Mouse (Mus musculus) liver, embryonic 13.5 days (tissue): ENCODE results near the gene Afap1l2. TPM values are rescaled to one million over a fixed set of nuclear protein-coding genes. Genes with fewer than 3 reads are reported as not detected.

Experiments
- ATAC-seq: fragments of 200-750 bp; cut with Nextera tagmentation; 2 replicates; pipeline ENCODE4 v1.8.0; 2017; ENCODE audit warnings: low read depth, mild to moderate bottlenecking, moderate number of reproducible peaks, moderate library complexity
- DNase-seq: peaks from one replicate; pipeline ENCODE4 v3.0.0; 2022
- H3K27ac ChIP-seq: fragments of 300-500 bp; sonication (generic); 2 replicates; pipeline ENCODE4 v1.5.1; 2015; ENCODE audit warnings: moderate library complexity, mild to moderate bottlenecking, inconsistent platforms
- H3K27me3 ChIP-seq: fragments of 300-500 bp; sonication (generic); 2 replicates; pipeline ENCODE4 v1.6.1; 2015; ENCODE audit warnings: mild to moderate bottlenecking, inconsistent platforms
- H3K36me3 ChIP-seq: fragments of 300-500 bp; sonication (generic); 2 replicates; pipeline ENCODE4 v1.6.1; 2015; ENCODE audit warnings: mild to moderate bottlenecking, inconsistent platforms
- H3K4me1 ChIP-seq: fragments of 300-500 bp; sonication (generic); replicated peaks from 2 replicates; pipeline ENCODE4 v1.6.1; 2015; ENCODE audit warnings: inconsistent platforms
- H3K4me2 ChIP-seq: fragments of 300-500 bp; sonication (generic); 2 replicates; pipeline ENCODE4 v1.6.1; 2015; ENCODE audit warnings: inconsistent platforms, mild to moderate bottlenecking, moderate library complexity
- H3K4me3 ChIP-seq: fragments of 300-500 bp; sonication (generic); replicated peaks from 2 replicates; pipeline ENCODE4 v1.5.1; 2015; ENCODE audit warnings: mild to moderate bottlenecking, inconsistent platforms
- H3K9ac ChIP-seq: fragments of 300-500 bp; sonication (generic); 2 replicates; pipeline ENCODE4 v1.6.1; 2015; ENCODE audit warnings: mild to moderate bottlenecking, inconsistent platforms
- H3K9me3 ChIP-seq: fragments of 300-500 bp; sonication (generic); replicated peaks from 2 replicates; pipeline ENCODE4 v1.6.1; 2016; ENCODE audit warnings: inconsistent platforms
- WGBS: fragments of 180-500 bp; shearing (Covaris S2); methylation state at CpG from one replicate; pipeline ENCODE4 v1.1.7; 2015; ENCODE audit not compliant: insufficient replicate concordance; 5-methylcytosine and 5-hydroxymethylcytosine counted together
- polyA plus RNA-seq: library from polyadenylated mRNA; unstranded; fragments of >200 nt; fragmentation: Nextera tagmentation; extraction: Ambion mirVana; gene quantifications from 2 replicates; pipeline ENCODE4 v1.2.1, GENCODE M21; 2015

The Afap1l2 gene
- polyA plus RNA-seq, 1 experiment from 2014 or later = 0.96 TPM

- Histone ChIP-seq H3K4me1 (no peaks in the 10 kb centered on the region; the same call in 1 of the 2 replicates), H3K27me3 (no peaks in the 10 kb centered on the region), H3K27ac (no peak overlapping the region), H3K9ac (no peak overlapping the region), H3K4me2 (no peak overlapping the region), H3K4me3 (no peak overlapping the region), H3K9me3 (peaks cover 2% of the 10 kb centered on the region; the same call in 1 of the 2 replicates), H3K36me3 (no peaks in the 10 kb centered on the region)
- DNase-seq (no peak), ATAC-seq (no peak)
- WGBS = 72% methylated on average over 6 of the region's 6 CpGs
Observed at GRCm38 (mm10) chr19:57029461-57029860, 21.4 kb upstream of the Afap1l2 start.

- Histone ChIP-seq H3K9me3 (peaks cover 2% of the 10 kb centered on the region; the same call in 1 of the 2 replicates), H3K9ac (no peak overlapping the region), H3K4me2 (no peak overlapping the region), H3K4me1 (no peaks in the 10 kb centered on the region; the same call in 1 of the 2 replicates), H3K27ac (no peak overlapping the region), H3K36me3 (no peaks in the 10 kb centered on the region), H3K4me3 (no peak overlapping the region), H3K27me3 (no peaks in the 10 kb centered on the region)
- WGBS = 36% methylated on average over 8 of the region's 8 CpGs
- DNase-seq = no peak
- ATAC-seq = no peak
Observed at GRCm38 (mm10) chr19:57028327-57029179, 20.5 kb upstream of the Afap1l2 start.

DNA sequence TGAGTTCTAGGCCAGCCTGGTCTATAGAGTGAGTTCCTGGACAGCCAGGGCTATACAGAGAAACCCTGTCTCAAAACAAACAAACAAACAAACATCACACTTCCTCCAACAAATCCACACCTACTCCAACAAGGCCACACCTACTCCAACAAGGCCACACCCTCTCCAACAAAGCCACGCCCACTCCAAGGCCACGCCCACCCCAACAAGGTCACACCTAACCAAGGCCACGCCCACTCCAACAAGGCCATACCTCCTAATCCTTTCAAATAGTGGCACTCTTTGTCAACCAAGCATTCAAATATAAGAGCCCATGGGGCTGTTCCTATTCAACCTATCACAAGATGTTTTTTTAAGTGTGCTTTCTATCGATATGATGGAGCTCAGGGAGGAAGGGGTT lies 18.5 kb upstream of the Afap1l2 start:
- no peak for DNase-seq
- WGBS = 41% methylated on average over 4 of the region's 4 CpGs
- no peak overlapping the region for H3K9ac ChIP-seq
- no peaks in the 10 kb centered on the region for H3K36me3 ChIP-seq
- H3K27ac ChIP-seq = no peak overlapping the region
- no peaks in the 10 kb centered on the region; the same call in 1 of the 2 replicates for H3K4me1 ChIP-seq
- H3K4me3 ChIP-seq = no peak overlapping the region
- peaks cover 2% of the 10 kb centered on the region; the same call in 1 of the 2 replicates for H3K9me3 ChIP-seq
- no peaks in the 10 kb centered on the region for H3K27me3 ChIP-seq
- H3K4me2 ChIP-seq = no peak overlapping the region
- no peak for ATAC-seq

DNA sequence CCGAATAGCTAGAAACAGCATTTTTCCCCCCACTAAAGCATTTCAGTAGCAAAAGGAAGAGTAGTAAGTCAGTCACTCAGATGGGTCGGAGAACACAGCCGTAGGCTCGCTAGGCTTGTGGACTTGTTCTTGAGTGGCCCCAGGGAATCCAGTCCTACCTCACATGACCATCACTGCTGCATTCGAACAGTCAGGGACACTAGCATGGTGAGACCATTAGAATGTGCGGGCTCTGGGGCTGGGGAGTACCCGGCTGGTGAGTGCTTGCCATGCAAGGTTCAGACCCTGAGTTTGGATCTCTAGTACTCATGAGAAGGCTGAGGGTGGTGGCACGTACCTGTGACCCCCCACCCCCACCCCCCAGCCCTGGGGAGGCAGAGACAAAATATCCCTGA lies 9.8 kb upstream of the Afap1l2 start:
- DNase-seq = no peak
- H3K4me2 ChIP-seq = no peak overlapping the region
- no peak overlapping the region for H3K4me3 ChIP-seq
- ATAC-seq = no peak
- no peak overlapping the region for H3K9ac ChIP-seq
- H3K27ac ChIP-seq = no peak overlapping the region
- no peaks in the 10 kb centered on the region for H3K9me3 ChIP-seq
- 51% methylated on average over 8 of the region's 8 CpGs for WGBS
- H3K4me1 ChIP-seq = no peaks in the 10 kb centered on the region
- no peaks in the 10 kb centered on the region for H3K36me3 ChIP-seq
- H3K27me3 ChIP-seq = peaks cover 16% of the 10 kb centered on the region; the same call in 1 of the 2 replicates

- Histone ChIP-seq H3K9me3 (no peaks in the 10 kb centered on the region), H3K4me1 (no peaks in the 10 kb centered on the region), H3K4me2 (no peak overlapping the region), H3K27me3 (peaks cover 16% of the 10 kb centered on the region; the same call in 1 of the 2 replicates), H3K9ac (no peak overlapping the region), H3K4me3 (no peak overlapping the region), H3K27ac (no peak overlapping the region), H3K36me3 (no peaks in the 10 kb centered on the region)
- DNase-seq (no peak), ATAC-seq (no peak)
- WGBS = 22% methylated on average over 15 of the region's 15 CpGs
Observed at GRCm38 (mm10) chr19:57016995-57017784, 9.2 kb upstream of the Afap1l2 start.

DNA sequence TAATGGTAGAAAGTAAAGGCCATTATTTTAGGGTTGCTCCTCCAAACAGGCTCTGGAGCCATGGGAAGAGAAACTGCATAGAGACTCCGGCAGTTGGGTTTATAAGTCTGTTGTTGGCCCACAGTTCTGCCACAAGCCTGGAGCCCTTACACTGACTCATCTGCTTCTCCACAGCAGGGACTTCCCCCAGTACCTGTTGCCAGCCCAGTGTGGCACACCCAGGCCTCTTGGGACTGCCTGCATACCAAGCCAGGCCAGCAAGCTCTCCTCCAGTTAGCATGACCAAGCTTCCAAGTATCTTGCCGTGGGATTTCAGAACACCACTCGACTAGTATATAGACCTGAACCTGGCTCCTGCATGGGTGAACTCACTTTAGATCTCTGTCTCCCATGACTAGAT lies 6.8 kb upstream of the Afap1l2 start:
- ATAC-seq (no peak), DNase-seq (no peak)
- H3K9ac ChIP-seq = no peak overlapping the region
- no peaks in the 10 kb centered on the region for H3K4me1 ChIP-seq
- 66% methylated on average over 3 of the region's 3 CpGs for WGBS
- H3K4me3 ChIP-seq = no peak overlapping the region
- H3K27me3 ChIP-seq = peaks cover 19% of the 10 kb centered on the region
- H3K36me3 ChIP-seq = no peaks in the 10 kb centered on the region
- no peak overlapping the region for H3K27ac ChIP-seq
- no peaks in the 10 kb centered on the region for H3K9me3 ChIP-seq
- no peak overlapping the region for H3K4me2 ChIP-seq

DNA sequence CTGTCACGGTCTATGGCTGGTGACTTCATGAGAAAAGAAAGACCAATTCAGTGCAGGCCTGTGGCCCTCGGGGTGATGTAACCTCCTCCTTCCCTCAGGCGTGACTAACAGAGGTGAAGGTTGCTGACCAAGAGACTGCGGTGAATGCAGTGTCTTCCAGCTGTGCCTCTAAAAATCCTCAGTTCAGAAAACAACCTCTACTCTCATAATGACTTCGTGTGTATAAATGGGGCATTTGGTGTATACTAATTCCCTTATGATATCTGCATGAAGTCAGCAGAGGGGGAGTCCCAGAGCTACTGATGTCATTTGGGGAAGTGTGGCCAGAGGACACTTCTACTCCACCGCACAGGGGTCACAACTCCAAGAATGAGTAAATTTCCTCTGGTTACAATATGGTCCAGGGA lies 5.2 kb upstream of the Afap1l2 start:
- Histone ChIP-seq H3K9ac (no peak overlapping the region), H3K27ac (no peak overlapping the region), H3K9me3 (no peaks in the 10 kb centered on the region), H3K4me1 (no peaks in the 10 kb centered on the region), H3K4me3 (no peak overlapping the region), H3K4me2 (no peak overlapping the region), H3K27me3 (peaks cover 31% of the 10 kb centered on the region), H3K36me3 (no peaks in the 10 kb centered on the region)
- WGBS = 48% methylated on average over 6 of the region's 6 CpGs
- ATAC-seq (no peak), DNase-seq (no peak)

- ATAC-seq = no peak
- Histone ChIP-seq H3K4me3 (no peak overlapping the region), H3K4me2 (no peak overlapping the region), H3K9ac (no peak overlapping the region), H3K36me3 (no peaks in the 10 kb centered on the region), H3K4me1 (peaks cover 4% of the 10 kb centered on the region), H3K27me3 (peaks cover 39% of the 10 kb centered on the region), H3K9me3 (no peaks in the 10 kb centered on the region), H3K27ac (no peak overlapping the region)
- 19% methylated on average over 3 of the region's 3 CpGs for WGBS
- DNase-seq = no peak
Observed at GRCm38 (mm10) chr19:57012068-57012467, 4.0 kb upstream of the Afap1l2 start.

GRCm38 (mm10) chr19:57010064-57010463 lies 2.0 kb upstream of the Afap1l2 start:
- DNase-seq (no peak), ATAC-seq (no peak)
- Histone ChIP-seq H3K27ac (no peak overlapping the region), H3K4me3 (no peak overlapping the region), H3K9ac (no peak overlapping the region), H3K4me1 (peaks cover 4% of the 10 kb centered on the region), H3K4me2 (no peak overlapping the region), H3K36me3 (no peaks in the 10 kb centered on the region), H3K27me3 (peaks cover 36% of the 10 kb centered on the region), H3K9me3 (no peaks in the 10 kb centered on the region)
- WGBS = 42% methylated on average over 4 of the region's 4 CpGs

DNA sequence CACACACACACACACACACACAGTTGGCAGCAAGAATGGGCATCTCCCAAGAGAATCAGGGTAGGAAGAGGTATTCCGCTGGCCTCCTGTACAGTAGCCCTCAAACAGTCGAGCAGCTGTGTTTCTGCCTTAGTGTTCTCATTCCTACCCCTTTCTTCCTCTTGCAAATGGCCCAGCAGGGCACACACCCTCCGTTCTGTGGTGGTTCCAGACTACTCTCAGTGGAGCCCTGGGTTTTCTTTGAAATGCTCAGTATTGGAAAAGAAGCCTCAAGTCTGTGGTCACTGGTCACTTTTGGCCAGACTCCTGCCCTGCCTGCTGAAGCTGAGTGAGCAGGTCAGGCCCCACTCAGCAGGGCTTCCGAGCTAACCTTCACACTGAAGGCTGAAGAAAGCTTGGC lies 1.6 kb upstream of the Afap1l2 start:
- H3K27ac ChIP-seq = no peak overlapping the region
- H3K36me3 ChIP-seq = no peaks in the 10 kb centered on the region
- H3K4me1 ChIP-seq = peaks cover 4% of the 10 kb centered on the region
- ATAC-seq (no peak), DNase-seq (no peak)
- H3K9ac ChIP-seq = no peak overlapping the region
- no peak overlapping the region for H3K4me2 ChIP-seq
- 54% methylated on average over 4 of the region's 4 CpGs for WGBS
- H3K27me3 ChIP-seq = peaks cover 36% of the 10 kb centered on the region
- no peaks in the 10 kb centered on the region for H3K9me3 ChIP-seq
- no peak overlapping the region for H3K4me3 ChIP-seq

GRCm38 (mm10) chr19:57007291-57007690 lies 737 bp downstream of the Afap1l2 start:
- H3K36me3 ChIP-seq = no peaks in the 10 kb centered on the region
- H3K9me3 ChIP-seq = no peaks in the 10 kb centered on the region
- H3K27me3 ChIP-seq = peaks cover 36% of the 10 kb centered on the region
- peak overlapping the region; percentile 49 for H3K4me3 ChIP-seq
- H3K4me1 ChIP-seq = peaks cover 4% of the 10 kb centered on the region
- no peak for ATAC-seq
- H3K9ac ChIP-seq = no peak overlapping the region
- peak overlapping the region; percentile 58 for H3K4me2 ChIP-seq
- DNase-seq = no peak
- no peak overlapping the region for H3K27ac ChIP-seq
- 65% methylated on average over 16 of the region's 16 CpGs for WGBS
